Mouse (Mus musculus): ENCODE results near the gene Pced1a. TPM values are rescaled to one million over a fixed set of nuclear protein-coding genes. Genes with fewer than 3 reads are reported as not detected.

Gene Pced1a
- polyA plus RNA-seq (2016; fragmentation: Nextera tagmentation; extraction: Ambion mirVana) = 7.5 and 9.0 TPM in 2 replicates

GRCm38 (mm10) chr2:130424126-130424853, at the start of gene Pced1a, which contains the start of gene Vps16:
Gene Pced1a, minus strand, starts transcription at chr2:130424701.
Gene Vps16, plus strand, starts transcription at chr2:130424339.
- H3K4me2 ChIP-seq = peak within 1 kb of the TSS; percentile 78
- peaks cover 16% of the 10 kb centered on the region; the same call in 1 of the 2 replicates for H3K36me3 ChIP-seq
- ATAC-seq (ENCODE audit: insufficient number of reproducible peaks, low FRiP score) = peak; percentile 95
- H3K9ac ChIP-seq = peak within 1 kb of the TSS; percentile 79
- peak within 1 kb of the TSS; percentile 79 for H3K27ac ChIP-seq (ENCODE audit: poor library complexity, severe bottlenecking)
- H3K9me3 ChIP-seq (replicated peaks) = no peaks in the 10 kb centered on the region
- under 1% methylated on average over 58 of the region's 58 CpGs for WGBS
- H3K27me3 ChIP-seq (replicated peaks) = no peaks in the 10 kb centered on the region
- H3K4me1 ChIP-seq (replicated peaks) = peaks cover 13% of the 10 kb centered on the region
- H3K4me3 ChIP-seq = peak within 1 kb of the TSS; percentile 80

- Histone ChIP-seq H3K9ac (no peak overlapping the region), H3K36me3 (peaks cover 5% of the 10 kb centered on the region; the same call in 1 of the 2 replicates), H3K27me3 (replicated peaks) (no peaks in the 10 kb centered on the region), H3K4me1 (replicated peaks) (peaks cover 28% of the 10 kb centered on the region), H3K4me2 (no peak overlapping the region), H3K9me3 (replicated peaks) (no peaks in the 10 kb centered on the region), H3K27ac (ENCODE audit: poor library complexity, severe bottlenecking) (no peak overlapping the region), H3K4me3 (no peak overlapping the region)
- 66% methylated on average over 8 of the region's 8 CpGs for WGBS
- no peak for ATAC-seq (ENCODE audit: insufficient number of reproducible peaks, low FRiP score)
Observed at GRCm38 (mm10) chr2:130472908-130473510, 48.5 kb upstream of the Pced1a start.

- Histone ChIP-seq H3K9ac (no peak overlapping the region), H3K36me3 (no peaks in the 10 kb centered on the region), H3K4me1 (replicated peaks) (peaks cover 19% of the 10 kb centered on the region), H3K27me3 (replicated peaks) (no peaks in the 10 kb centered on the region), H3K9me3 (replicated peaks) (no peaks in the 10 kb centered on the region), H3K4me3 (no peak overlapping the region), H3K27ac (ENCODE audit: poor library complexity, severe bottlenecking) (no peak overlapping the region), H3K4me2 (no peak overlapping the region)
- 0 out of 2 replicates have a peak, but pooled peaks have one; percentile 22 for ATAC-seq (ENCODE audit: insufficient number of reproducible peaks, low FRiP score)
- 12% methylated on average over 2 of the region's 2 CpGs for WGBS
Observed at GRCm38 (mm10) chr2:130469935-130470334, 45.4 kb upstream of the Pced1a start.

GRCm38 (mm10) chr2:130469366-130469765, 44.9 kb upstream of the Pced1a start:
- Histone ChIP-seq H3K36me3 (no peaks in the 10 kb centered on the region), H3K27ac (ENCODE audit: poor library complexity, severe bottlenecking) (no peak overlapping the region), H3K27me3 (replicated peaks) (no peaks in the 10 kb centered on the region), H3K4me2 (no peak overlapping the region), H3K4me1 (replicated peaks) (peaks cover 20% of the 10 kb centered on the region), H3K9ac (no peak overlapping the region), H3K9me3 (replicated peaks) (no peaks in the 10 kb centered on the region), H3K4me3 (no peak overlapping the region)
- 71% methylated on average over 4 of the region's 4 CpGs for WGBS
- ATAC-seq (ENCODE audit: insufficient number of reproducible peaks, low FRiP score) = no peak

- H3K27me3 ChIP-seq (replicated peaks) = no peaks in the 10 kb centered on the region
- H3K4me2 ChIP-seq = no peak overlapping the region
- ATAC-seq (ENCODE audit: insufficient number of reproducible peaks, low FRiP score) = no peak
- no peak overlapping the region for H3K4me3 ChIP-seq
- 68% methylated on average over 1 of the region's 1 CpGs for WGBS
- no peak overlapping the region for H3K27ac ChIP-seq (ENCODE audit: poor library complexity, severe bottlenecking)
- peaks cover 17% of the 10 kb centered on the region for H3K4me1 ChIP-seq (replicated peaks)
- H3K36me3 ChIP-seq = peaks cover 17% of the 10 kb centered on the region
- H3K9ac ChIP-seq = no peak overlapping the region
- no peaks in the 10 kb centered on the region; the same call in 1 of the 2 replicates for H3K9me3 ChIP-seq (replicated peaks)
Observed at GRCm38 (mm10) chr2:130466438-130466837, 41.9 kb upstream of the Pced1a start.

GRCm38 (mm10) chr2:130461287-130462071, 37.0 kb upstream of the Pced1a start:
- WGBS = 70% methylated on average over 15 of the region's 15 CpGs
- Histone ChIP-seq H3K4me3 (no peak overlapping the region), H3K9me3 (replicated peaks) (no peaks in the 10 kb centered on the region; the same call in 1 of the 2 replicates), H3K9ac (no peak overlapping the region), H3K4me2 (no peak overlapping the region), H3K4me1 (replicated peaks) (peaks cover 18% of the 10 kb centered on the region; the same call in 1 of the 2 replicates), H3K36me3 (peaks cover 20% of the 10 kb centered on the region), H3K27me3 (replicated peaks) (no peaks in the 10 kb centered on the region), H3K27ac (ENCODE audit: poor library complexity, severe bottlenecking) (no peak overlapping the region)
- no peak for ATAC-seq (ENCODE audit: insufficient number of reproducible peaks, low FRiP score)

GRCm38 (mm10) chr2:130459576-130459975, 35.1 kb upstream of the Pced1a start:
- ATAC-seq (ENCODE audit: insufficient number of reproducible peaks, low FRiP score) = no peak
- H3K4me3 ChIP-seq = no peak overlapping the region
- peaks cover 20% of the 10 kb centered on the region for H3K36me3 ChIP-seq
- H3K27me3 ChIP-seq (replicated peaks) = no peaks in the 10 kb centered on the region
- H3K9ac ChIP-seq = no peak overlapping the region
- H3K4me1 ChIP-seq (replicated peaks) = peaks cover 24% of the 10 kb centered on the region
- no peak overlapping the region for H3K27ac ChIP-seq (ENCODE audit: poor library complexity, severe bottlenecking)
- 70% methylated on average over 3 of the region's 3 CpGs for WGBS
- H3K9me3 ChIP-seq (replicated peaks) = no peaks in the 10 kb centered on the region; the same call in 1 of the 2 replicates
- no peak overlapping the region for H3K4me2 ChIP-seq

GRCm38 (mm10) chr2:130457871-130458270, 33.4 kb upstream of the Pced1a start:
- WGBS = 80% methylated on average over 3 of the region's 3 CpGs
- H3K27me3 ChIP-seq (replicated peaks) = no peaks in the 10 kb centered on the region
- H3K4me3 ChIP-seq = no peak overlapping the region
- H3K9ac ChIP-seq = no peak overlapping the region
- peaks cover 14% of the 10 kb centered on the region for H3K36me3 ChIP-seq
- no peaks in the 10 kb centered on the region; the same call in 1 of the 2 replicates for H3K9me3 ChIP-seq (replicated peaks)
- no peak overlapping the region for H3K27ac ChIP-seq (ENCODE audit: poor library complexity, severe bottlenecking)
- ATAC-seq (ENCODE audit: insufficient number of reproducible peaks, low FRiP score) = no peak
- H3K4me1 ChIP-seq (replicated peaks) = peaks cover 27% of the 10 kb centered on the region
- no peak overlapping the region for H3K4me2 ChIP-seq

- Histone ChIP-seq H3K4me1 (replicated peaks) (peaks cover 42% of the 10 kb centered on the region), H3K27me3 (replicated peaks) (no peaks in the 10 kb centered on the region), H3K4me3 (no peak overlapping the region), H3K4me2 (no peak overlapping the region), H3K9ac (no peak overlapping the region), H3K27ac (ENCODE audit: poor library complexity, severe bottlenecking) (no peak overlapping the region), H3K9me3 (replicated peaks) (no peaks in the 10 kb centered on the region), H3K36me3 (no peaks in the 10 kb centered on the region)
- 60% methylated on average over 6 of the region's 6 CpGs for WGBS
- ATAC-seq (ENCODE audit: insufficient number of reproducible peaks, low FRiP score) = no peak
Observed at GRCm38 (mm10) chr2:130454748-130455370, 30.4 kb upstream of the Pced1a start.

- no peak for ATAC-seq (ENCODE audit: insufficient number of reproducible peaks, low FRiP score)
- no peak overlapping the region for H3K9ac ChIP-seq
- no peak overlapping the region for H3K27ac ChIP-seq (ENCODE audit: poor library complexity, severe bottlenecking)
- H3K36me3 ChIP-seq = no peaks in the 10 kb centered on the region
- no peaks in the 10 kb centered on the region for H3K9me3 ChIP-seq (replicated peaks)
- H3K4me1 ChIP-seq (replicated peaks) = peaks cover 44% of the 10 kb centered on the region
- 67% methylated on average over 6 of the region's 6 CpGs for WGBS
- peak overlapping the region; percentile 16; the same call in 1 of the 2 replicates for H3K4me2 ChIP-seq
- no peaks in the 10 kb centered on the region for H3K27me3 ChIP-seq (replicated peaks)
- H3K4me3 ChIP-seq = no peak overlapping the region
Observed at GRCm38 (mm10) chr2:130453421-130453820, 28.9 kb upstream of the Pced1a start.
